Mouse (Mus musculus): Measurements from ENCODE around the gene Atp8b4.
A peak's percentile ranks its signal among the peaks of the same experiment; 100 is the strongest.
"Not testable (repeated sequence)": the region's sequence is repeated elsewhere in the genome, so short reads cannot be mapped to it uniquely, and the experiment has no call there.

Gene Atp8b4

GRCm38 (mm10) chr2:126495832-126496695 lies 4.4 kb downstream of the Atp8b4 start:
- DNase-seq = no peak

GRCm38 (mm10) chr2:126495230-126495629 lies 5.2 kb downstream of the Atp8b4 start:
- peak; percentile 1 for DNase-seq

GRCm38 (mm10) chr2:126493306-126493705 lies 7.2 kb downstream of the Atp8b4 start:
- no peak for DNase-seq

- DNase-seq = no peak
Measured at GRCm38 (mm10) chr2:126492713-126493112, 7.8 kb downstream of the Atp8b4 start.

- DNase-seq = no peak
Measured at GRCm38 (mm10) chr2:126491446-126491845, 9.0 kb downstream of the Atp8b4 start.

- no peak for DNase-seq
Measured at GRCm38 (mm10) chr2:126490573-126490972, 9.9 kb downstream of the Atp8b4 start.

GRCm38 (mm10) chr2:126485262-126486017 lies 15.0 kb downstream of the Atp8b4 start:
- DNase-seq = no peak

- no peak for DNase-seq
Measured at GRCm38 (mm10) chr2:126483337-126483736, 17.1 kb downstream of the Atp8b4 start.

- no peak for DNase-seq
Measured at GRCm38 (mm10) chr2:126477556-126477955, 22.9 kb downstream of the Atp8b4 start.

- DNase-seq = no peak
Measured at GRCm38 (mm10) chr2:126475681-126476410, 24.6 kb downstream of the Atp8b4 start.

GRCm38 (mm10) chr2:126474019-126474418 lies 26.5 kb downstream of the Atp8b4 start:
- no peak for DNase-seq

GRCm38 (mm10) chr2:126472836-126473235 lies 27.6 kb downstream of the Atp8b4 start:
- DNase-seq = no peak

GRCm38 (mm10) chr2:126467790-126468189 lies 32.7 kb downstream of the Atp8b4 start:
- DNase-seq = no peak

- DNase-seq = no peak
Measured at GRCm38 (mm10) chr2:126466391-126467134, 33.9 kb downstream of the Atp8b4 start.

- no peak for DNase-seq
Measured at GRCm38 (mm10) chr2:126458661-126459060, 41.8 kb downstream of the Atp8b4 start.

- DNase-seq = not testable (repeated sequence)
Measured at GRCm38 (mm10) chr2:126457759-126458158, 42.7 kb downstream of the Atp8b4 start.

GRCm38 (mm10) chr2:126450937-126451302 lies 49.6 kb downstream of the Atp8b4 start:
- DNase-seq = no peak

GRCm38 (mm10) chr2:126450210-126450936 lies 50.1 kb downstream of the Atp8b4 start:
- peak; percentile 21 for DNase-seq

- DNase-seq = no peak
Measured at GRCm38 (mm10) chr2:126445039-126445438, 55.4 kb downstream of the Atp8b4 start.

GRCm38 (mm10) chr2:126441586-126441985 lies 58.9 kb downstream of the Atp8b4 start:
- DNase-seq = no peak

GRCm38 (mm10) chr2:126434712-126435111 lies 65.8 kb downstream of the Atp8b4 start:
- no peak for DNase-seq

GRCm38 (mm10) chr2:126434305-126434704 lies 66.2 kb downstream of the Atp8b4 start:
- DNase-seq = no peak

Measured in cerebellum, adult 9-10 months (tissue).